Mouse (Mus musculus) cerebellum, adult 18-20 months (tissue): ENCODE results near the gene Upf1.
A peak's percentile ranks its signal among the peaks of the same experiment; 100 is the strongest.

ENCODE experiments used
- DNase-seq, 2 experiments: peaks; one replicate each; pipeline ENCODE4 v3.0.0; 2021

The Upf1 gene

DNA sequence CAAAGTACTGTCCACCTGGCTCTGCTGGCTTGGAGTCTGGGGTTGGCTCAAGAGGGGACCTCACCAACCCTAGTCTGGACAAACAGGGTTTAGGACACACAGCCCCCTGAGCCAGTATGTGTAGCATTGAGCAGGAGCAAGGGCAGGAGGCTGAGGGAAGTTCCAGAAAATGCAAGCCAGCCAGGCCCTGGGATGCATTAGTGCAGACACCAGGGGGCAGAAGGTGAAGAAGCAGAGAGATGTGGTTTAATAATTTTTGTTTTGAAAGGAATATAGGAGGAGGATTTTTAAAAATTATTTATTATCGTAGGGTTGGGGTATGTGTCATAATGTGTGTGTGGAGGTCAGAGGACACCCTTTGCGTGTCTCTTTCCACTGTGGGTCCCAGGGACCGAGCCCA is 29.4 kb downstream of the Upf1 start:
- no peak for DNase-seq

DNA sequence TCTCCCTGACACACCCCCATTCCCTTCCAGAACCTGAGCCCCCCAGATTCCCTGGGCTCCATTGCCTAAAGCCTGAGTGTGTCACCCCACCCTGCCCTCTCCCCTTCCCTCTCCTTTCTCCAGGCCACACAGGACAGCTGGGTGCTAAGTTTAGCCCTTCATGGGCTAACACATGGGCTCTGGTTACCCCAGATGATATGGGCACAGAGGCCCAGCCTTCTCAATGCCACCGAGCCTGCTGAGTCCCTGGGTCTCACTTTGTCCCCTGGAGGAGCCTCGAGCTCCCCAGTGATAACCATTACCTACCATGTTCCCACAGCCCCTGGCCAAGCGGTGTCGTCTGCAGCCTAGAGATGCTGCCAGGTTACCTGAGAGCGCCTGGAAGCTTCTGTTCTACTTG is 35.2 kb downstream of the Upf1 start:
- no peak for DNase-seq

DNA sequence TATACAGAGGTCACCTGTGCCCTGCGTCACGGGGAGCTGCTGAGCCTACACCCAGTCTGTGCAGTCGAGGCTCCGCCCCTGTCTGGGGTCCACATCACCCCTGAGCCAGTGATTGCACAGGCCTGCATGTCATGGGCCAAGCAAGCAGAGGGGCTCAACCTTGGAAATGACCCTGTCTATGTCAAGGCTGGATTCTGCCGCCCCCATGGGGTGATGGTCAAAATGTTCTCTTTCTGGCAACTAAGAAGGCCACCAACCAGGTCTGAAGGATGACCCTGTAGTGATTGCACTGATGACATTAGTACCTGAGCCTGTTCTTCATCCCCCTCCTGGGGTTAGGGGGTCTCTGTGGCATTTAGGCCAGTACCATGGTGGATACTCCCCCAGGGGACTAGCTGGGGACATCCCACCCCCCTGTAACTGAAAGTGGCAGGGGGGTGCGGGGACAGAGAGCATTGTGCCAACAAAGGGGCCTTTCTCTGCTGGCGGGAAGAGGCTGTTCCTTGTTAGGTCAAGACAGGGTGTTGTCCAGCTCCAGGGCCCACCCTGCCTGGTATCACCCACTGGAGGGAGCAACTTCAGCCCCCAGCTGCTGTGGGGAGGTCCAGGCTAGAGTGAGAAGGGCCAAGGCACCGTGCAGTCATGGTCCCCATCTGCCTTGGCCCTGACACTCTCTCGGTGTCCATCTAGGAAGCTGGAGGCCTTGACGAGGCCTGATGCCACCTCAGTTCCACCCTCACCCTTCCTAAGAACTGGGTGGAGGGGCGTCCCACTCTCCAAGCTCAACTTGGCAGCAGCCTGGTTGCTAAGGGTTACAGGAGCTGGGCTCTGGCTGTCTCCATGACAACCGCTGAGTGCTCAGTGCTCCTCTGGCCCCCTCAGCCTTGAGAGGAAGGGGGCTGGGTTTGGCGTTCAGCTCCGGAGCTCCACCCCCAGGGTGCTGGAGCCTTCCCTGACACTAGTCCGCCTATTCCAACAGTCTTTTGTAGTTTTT is 36.3 kb downstream of the Upf1 start:
- peak; percentile 52 to 56 for DNase-seq

DNA sequence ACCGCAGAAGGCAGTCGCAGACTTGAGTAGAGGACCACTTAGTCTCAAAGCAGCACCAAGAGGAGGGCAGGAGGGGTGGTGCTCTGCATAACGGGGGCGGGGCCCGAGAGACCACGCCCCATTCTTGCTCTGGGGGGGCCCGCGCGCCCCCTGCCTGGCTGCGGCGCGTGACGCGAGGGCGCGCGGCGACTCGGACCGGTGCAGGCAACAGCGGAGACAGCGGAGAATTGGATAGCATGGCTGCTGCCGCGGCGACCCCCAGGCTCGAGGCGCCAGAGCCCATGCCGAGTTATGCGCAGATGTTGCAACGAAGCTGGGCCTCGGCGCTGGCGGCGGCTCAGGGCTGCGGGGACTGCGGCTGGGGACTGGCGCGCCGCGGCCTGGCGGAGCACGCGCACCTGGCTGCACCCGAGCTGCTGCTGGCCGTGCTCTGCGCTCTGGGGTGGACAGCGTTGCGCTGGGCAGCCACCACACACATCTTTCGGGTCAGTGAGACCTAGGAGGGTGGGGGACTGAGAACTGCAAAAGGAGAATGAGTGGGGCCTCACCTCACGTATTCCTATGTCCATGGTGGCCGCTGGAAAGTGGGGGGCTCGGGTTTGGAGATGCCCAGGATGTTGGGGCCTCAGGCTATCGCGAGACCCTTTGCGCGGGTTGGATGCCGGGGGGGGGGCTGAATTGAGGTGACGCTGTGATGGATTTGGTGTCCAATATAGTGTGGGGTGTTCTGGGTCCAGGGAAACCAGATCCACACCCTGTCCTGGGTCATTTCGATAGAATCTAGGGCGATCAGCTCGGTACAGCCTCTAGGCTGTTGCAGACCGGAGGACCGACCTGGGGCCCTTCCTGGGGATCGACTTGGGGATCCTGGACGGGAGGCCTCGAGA is 37.2 kb downstream of the Upf1 start, which contains the start of gene Cers1:
TSS of gene Cers1 (plus strand) at position 152 of the 887 bp plus-strand sequence.
- DNase-seq, result peak; percentile 67 to 87

DNA sequence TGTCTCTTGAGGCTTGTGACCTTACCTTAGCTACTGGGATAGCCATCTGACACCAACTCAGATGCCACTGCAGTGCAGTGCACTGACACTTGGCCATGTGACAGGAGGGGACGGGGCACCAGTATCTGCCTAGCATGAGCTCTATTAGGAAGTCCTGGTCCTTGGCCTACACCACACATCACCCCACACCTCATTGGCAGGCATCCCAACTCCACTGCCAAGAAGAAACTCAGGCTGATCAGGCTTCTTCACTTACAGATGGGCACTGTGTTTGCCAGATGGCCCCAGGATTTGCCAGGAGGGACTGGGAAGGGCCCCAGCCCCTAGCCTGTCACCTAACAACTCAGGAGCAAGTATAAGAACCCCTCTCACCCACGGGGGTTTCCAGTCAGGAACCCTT is 39.7 kb downstream of the Upf1 start:
- DNase-seq, result peak in 1 of 2 experiments; percentile 33

DNA sequence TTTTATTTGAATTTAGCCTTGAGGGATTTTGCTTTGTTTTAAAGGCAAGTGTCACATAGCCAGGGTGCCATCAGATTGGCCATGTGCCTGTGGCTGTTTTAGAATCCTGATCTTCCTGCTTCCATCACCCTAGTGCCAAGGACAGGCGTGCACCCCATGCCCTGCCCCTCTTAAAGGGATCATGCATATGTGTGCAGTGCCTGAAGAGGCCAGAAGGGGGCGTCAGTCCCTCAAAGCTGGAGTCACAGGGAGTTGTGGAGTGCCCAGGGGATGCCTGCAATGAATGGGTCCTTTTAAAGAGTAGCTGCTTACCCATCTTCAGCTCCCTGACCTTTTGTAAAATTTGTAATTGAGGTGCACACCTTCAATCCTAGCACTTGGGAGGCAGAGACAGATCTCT is 43.8 kb downstream of the Upf1 start:
- peak; percentile 25 to 44 for DNase-seq

DNA sequence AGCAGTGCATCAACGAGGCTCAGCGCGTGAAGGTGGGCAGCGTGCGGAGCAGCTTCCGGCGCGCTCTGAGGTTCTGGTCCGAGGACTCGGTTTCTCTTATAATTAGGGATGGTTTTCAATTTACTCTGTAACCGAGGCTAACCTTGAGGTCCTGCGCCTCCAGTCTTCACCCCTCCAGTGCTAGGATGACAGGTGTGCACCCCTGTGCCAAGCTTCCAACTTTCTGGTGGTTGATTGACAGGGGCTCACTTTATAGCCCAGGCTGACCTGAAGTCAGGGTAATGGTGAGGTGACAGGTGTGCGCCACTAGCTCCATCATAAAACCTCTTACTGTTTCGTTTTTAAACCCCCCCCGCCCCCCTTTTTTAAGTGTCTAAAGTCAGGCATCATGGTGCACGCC is 50.2 kb downstream of the Upf1 start:
- no peak for DNase-seq

DNA sequence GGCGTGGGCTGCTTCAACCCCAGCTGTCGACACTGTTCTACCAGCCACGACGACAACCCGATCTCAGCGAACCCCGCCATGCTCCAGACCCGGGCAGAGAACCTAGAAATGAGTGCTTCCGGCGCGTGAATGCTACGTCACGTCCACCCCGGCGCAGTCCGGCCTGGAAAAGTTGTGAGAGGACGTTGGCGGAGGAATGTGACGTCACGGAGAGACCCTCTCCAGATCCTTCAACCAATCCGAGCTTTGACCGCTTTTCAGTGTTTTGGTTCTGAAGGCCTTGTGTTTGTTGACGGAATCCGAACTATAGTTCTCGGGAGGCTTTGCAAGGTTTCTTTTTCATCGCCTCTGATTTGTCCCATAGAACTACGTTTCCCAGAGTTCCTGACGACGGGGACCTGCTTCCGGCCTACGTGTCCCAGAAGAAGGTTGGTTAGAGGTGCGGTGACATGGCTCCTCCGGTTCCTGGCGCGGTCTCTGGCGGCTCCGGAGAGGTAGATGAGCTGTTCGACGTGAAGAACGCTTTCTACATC is 50.7 kb downstream of the Upf1 start, which contains the start of the genes Ddx49 and Cope:
TSS of gene Ddx49 (minus strand) at position 132 of the 533 bp plus-strand sequence.
TSS of gene Cope (plus strand) at position 161 of the 533 bp plus-strand sequence.
- peak; percentile 93 to 95 for DNase-seq

DNA sequence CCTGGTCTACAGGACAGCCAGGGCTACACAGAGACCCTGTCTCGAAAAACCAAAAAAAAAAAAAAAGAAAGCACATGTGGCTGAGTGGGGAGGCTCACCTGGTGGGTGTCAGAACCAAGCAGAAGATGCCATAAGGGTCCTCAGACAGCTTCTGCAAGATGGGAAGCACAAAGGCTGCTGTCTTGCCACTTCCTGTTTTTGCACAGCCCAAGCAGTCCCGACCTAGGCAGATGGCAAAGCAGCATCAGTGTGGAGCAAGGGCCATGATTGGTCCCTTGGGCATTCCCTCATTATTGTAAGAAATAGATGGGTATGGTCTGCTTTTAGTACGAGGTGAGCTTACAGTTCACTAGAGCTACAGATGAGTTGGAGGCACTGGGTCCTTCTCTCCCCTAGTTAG is 52.2 kb downstream of the Upf1 start:
- no peak for DNase-seq

DNA sequence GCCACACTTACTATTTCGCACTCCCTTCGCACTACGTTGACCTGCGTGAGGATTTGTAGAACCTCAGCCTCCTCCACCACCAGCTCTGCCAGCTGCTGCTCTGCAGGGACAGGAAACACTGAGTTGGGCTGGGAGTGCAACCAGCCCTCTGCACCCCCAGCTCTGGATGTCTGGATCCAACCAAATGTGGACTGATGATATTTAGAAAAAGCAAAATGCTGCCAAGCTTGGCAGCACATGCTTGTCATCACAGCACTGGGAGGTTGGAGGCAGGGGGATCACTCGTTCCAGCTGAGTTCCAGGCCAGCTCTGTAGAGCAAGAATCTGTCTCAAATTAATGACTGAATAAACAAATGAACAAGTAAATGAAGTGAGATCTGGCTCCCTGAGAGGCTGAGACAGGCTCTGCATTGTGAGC is 59.1 kb downstream of the Upf1 start:
- no peak for DNase-seq

DNA sequence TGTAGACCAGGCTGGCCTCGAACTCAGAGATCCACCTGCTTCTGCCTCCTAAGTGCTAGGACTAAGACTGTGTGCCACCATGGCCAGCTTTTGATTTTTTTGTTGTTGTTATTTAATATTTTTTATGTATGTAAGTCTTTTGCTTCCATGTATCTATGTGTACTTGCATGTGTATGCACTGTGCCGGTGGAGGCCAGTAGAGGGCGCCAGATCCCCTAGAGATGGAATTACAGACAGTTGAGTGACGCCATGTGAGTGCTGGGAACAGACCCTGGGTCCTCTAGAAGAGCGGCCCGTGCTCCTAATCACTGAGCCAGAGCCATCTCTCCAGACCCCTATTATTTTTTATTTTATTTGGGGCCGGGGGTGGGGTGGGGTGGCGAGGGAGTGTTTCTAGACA is 66.3 kb downstream of the Upf1 start:
- no peak for DNase-seq

DNA sequence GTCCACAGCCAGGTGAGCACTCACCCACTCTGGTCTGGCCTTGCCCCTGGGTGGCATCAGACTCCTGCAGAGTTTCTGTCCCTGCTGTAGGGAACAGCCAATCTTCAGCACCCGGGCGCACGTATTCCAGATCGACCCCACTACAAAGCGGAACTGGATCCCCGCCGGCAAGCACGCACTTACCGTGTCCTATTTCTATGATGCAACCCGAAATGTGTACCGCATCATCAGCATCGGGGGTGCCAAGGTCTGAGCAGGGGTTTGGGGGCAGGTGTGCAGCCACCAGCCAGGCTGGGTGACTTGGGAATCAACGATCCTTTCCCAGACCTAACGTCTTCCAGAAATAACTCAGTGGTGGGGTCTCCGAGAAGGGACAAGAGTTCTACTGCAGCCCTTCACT is 67.8 kb downstream of the Upf1 start:
- no peak for DNase-seq

DNA sequence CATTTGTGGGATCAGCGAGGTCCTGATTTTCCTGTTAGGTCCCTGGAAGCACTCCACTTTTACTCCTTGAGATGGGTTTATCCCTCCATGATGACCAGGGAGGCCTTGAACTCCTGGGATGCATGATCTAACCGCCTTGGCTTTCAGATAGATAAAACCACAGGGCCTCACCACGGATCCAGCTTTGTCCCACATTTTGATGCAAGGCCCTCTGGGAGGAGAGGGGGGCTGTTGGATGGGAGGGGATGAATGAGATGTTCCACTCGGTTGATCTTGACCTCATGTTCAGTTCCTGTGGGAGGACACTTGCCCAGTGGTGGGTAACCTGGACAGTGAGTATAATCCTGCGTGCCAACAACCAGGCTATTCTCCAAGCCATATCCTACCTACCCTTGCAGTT is 68.7 kb downstream of the Upf1 start:
- no peak for DNase-seq

DNA sequence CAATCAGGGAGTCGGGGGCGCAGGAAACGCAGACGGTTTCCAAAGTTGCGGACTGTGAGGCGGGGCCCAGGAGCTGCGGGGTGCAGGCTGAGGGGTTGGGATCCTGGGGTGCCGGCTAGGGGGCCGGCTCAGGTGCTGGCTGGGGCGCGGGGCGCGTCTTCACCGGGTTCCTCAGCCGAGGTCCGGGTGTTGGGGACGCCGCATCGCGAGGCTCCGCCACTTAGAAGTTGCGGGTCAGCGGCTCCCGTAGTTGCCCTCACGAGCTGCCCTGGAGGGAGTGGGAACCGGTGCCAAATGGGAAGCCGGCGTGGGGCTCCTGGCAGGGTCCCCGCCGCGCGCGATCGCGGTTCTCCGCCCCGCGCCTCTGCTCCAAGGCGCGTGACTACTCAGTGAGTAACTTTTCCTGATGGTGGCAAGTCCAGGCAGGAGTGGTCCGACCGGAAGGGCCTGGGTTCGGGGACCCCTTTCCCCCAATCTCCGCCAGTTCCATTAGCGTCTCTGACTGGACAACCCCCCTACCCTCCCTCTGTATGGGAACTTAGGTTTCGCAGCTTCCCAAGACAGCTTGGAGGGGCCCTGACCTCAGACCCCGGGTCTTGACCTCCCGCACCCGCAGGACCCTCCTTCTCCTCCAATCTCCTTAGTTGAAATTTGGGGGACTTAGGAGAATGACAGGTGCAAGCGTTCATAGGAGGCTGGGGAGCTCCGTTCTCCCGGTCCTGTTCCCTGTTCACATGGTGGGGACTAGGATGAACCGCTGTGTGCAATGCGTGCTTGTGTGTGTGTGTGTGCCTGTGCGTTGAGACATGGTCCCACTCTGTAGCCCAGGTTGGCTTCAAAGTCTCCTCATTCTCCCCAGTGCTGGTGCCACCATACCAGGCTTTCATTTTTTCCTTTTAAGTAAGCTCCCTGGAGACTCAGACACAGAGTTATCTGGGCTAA is 69.7 kb downstream of the Upf1 start:
- DNase-seq, result peak in 1 of 2 experiments; percentile 22

DNA sequence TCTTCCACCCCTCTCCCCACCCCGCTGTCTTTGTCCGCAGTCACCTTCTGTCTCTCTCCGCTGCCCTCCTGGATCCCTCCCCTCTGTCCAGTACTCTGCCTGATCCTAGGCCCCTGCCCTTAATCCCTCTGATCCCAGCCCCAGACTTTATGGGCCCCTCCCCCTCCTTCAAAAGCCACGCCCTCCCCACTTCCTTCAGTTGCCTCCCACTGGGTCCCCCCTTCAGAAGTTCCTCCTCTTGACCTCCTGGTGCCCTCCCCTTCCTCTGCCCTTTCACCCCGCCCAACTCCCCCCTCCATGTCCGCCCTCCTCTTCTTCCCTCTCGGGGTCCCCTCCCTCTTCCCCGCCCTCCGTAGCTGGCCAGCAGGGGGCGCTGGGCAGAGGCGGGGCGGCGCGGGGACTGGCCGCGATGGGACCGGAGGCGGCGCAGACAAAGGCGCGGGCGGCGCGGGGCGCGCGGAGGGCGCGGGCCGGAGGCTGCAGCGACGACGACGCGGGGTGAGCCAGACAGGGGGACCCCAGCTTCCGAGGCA is 70.4 kb downstream of the Upf1 start, which contains the start of gene Homer3:
TSS of gene Homer3 (plus strand) at position 225 of the 533 bp plus-strand sequence.
- DNase-seq, result peak; percentile 65 to 71
